Mouse (Mus musculus) ovary, postnatal 36 days (tissue): ENCODE data around the gene Rhod.
A peak's percentile ranks its signal among the peaks of the same experiment; 100 is the strongest.

ENCODE experiments used
- DNase-seq: peaks from one replicate; pipeline ENCODE4 v3.0.0; 2022; ENCODE audit warnings: low spot score, mixed read lengths

The Rhod gene

DNA sequence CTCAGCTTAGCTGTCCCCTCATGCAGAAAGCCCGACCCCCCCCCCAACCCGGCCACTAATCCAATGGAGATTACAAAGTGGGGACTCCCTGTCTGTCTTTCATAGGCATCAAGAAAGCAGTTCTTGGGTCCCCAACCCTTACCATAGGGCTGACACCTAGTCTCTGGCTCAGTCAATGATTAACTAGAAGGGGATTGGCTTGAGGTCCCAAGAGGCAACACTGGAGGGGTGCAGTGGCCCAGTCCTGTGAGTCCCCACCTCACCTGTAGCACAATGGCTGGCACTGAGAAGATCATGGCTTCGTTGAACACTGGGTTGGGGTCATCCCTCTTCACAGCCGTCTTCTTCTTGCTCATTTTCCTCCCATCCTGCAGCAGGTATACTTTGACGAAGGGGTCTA lies 11.4 kb upstream of the Rhod start:
- no peak for DNase-seq

DNA sequence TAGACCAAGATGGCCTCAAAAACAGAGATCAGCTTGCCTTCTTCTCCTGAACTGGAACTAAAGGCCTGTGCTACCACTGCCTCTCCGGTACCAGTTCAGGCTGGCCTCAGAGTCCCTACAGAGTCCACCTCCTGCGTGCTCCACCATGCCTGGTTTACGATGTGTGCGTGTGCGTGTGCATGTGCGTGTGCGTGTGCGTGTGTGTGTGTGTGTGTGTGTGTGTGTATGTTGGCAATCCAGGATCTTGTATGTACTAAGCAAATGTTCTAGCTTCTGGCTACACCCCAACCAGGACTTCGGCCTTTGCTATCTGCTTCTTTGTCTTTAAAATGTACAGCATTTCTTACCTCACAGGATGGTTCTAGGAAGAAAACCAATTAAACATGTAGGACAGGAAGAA lies 10.0 kb upstream of the Rhod start:
- DNase-seq = no peak

DNA sequence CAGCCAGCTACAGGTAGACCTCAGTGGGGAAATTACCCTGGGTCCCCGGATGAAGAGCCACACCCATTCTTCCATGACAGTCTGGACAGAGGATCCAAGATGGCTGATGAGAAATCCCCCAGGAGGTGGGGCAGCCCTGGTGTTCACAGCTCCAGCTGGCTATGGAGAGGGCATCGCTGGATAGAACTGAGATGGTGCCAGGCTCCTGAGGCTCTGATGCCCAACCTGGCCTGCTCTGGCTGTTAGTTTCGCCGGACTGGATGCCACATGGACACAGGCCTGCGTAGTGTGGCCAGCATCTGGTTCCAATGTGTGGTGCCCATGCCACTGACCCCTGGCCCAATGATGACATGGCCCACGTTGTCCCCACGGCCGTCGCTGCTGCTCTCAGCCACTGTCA lies 8.2 kb upstream of the Rhod start:
- no peak for DNase-seq

DNA sequence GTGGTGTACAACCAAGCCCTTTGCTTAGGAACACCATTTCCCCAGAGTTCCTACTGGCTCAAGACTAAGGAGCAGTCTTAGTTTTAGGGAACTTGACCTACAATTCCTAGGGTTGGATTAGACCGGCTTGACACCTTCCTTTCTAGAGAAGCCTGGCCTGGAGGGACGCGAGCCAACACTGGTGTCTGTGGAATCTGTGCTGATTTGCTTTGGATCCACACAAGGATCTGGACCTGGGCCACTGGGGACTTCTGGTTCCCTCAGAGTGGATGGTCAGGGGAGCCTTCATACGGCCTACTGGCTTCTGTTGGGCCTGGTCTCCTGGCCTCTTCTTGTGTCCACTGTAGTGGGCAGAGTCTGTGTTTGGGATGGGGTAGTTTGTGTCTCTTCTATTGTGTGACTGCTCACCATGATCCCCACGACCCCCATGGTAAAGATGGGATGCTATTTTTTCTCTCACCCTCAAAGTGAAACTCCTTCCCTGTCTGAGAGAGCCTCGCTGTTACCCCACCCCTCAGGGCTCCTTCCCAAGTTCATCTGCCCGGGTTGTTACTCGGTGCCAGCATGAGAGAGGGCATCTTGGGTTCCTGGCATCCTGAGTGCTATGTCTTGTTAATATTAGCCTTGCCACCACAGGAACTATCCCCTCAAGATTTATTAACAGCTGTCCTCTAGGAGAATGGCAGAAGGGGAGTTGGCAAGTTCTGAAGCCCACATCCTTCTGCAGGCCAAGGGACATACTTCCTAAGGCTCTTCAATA lies 7.6 kb upstream of the Rhod start:
- DNase-seq = no peak

DNA sequence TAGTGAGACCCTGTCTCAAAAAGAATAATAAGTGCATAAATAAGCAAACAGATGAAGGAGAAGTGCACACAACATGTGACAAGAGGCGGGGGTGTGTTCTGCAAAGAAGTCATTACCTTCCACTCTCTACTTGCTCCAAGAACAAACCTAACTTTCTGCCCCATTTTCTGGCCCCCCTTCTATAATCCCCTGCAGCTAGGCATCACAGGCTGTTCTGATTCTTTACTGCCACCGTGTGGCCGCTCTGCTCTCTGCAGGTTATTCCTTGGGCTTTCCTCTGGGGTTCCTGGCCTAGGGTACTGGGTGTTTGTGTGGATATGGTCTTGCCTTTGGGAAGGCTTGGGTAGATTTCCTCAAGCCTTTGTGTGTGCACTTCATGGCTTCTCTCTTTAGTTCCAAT lies 3.2 kb upstream of the Rhod start:
- DNase-seq = peak; percentile 71

DNA sequence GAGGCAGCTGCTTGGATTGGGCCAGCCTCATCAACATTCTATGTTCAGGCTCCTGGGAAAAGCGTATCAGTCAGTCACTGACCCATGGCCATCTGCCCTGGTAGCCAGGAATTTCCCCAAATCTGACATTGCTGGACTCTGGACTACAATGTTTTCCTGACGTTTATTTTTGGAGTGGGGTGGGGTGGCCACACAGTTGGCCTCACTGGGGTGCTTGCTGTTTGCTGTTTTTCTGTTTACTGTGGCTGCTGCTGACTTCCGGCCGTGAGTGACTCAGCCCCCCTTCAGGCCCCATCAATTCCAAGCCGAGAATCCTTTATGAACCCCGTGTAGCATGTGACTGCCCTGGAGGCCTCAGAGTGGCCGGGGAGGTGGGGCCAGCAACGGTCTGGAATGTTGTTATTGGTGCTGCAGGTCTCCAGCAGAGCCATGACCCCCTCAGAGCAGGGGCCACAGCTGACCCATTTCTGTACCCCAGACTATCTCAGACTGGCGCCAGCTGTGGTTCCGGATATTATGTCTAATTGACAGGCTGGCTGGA lies 2.5 kb upstream of the Rhod start:
- DNase-seq = no peak

DNA sequence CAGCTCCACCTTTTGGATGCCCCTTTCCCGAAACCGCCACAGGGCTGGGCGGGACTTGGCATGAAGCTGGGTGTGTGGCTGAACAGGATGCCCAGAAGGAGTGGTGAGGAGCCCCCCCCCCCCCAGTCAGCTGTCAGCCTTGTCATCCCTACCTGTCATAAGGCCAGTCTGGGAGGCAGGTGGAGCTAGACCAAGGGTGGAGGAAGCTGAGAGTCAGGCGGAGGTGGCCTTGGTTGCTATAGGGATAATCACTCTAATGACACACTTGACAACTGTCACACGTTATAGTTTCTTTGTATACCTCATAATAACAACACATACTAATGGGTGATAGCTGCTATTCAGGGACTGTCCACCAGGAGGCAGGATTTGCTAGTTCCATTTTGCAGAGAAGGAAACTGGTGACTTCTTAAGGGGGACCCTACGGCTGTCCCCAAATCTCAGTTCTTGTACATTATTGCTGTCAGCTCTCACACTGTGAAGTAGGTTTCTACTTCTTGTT lies 1.9 kb upstream of the Rhod start:
- DNase-seq = no peak

DNA sequence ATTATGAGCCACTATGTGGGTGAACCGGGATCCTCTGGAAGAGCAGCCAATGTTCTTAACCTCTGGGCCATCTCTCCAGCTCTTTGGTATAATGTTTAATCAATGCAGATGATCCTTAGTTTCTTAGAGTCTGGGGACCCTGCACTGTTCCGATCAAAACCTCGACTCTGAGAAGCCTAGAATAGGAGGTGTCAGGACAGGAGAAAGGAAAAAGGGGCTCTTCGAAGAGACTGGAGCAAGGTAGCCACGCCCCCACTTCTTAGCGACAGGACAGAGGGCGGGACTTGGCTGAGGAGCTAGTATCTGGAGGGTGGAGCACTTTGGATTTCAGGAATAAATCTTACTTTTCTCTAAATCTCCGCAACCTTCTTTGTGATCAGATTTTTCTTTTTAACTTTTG lies 990 bp upstream of the Rhod start:
- DNase-seq = peak; percentile 39

DNA sequence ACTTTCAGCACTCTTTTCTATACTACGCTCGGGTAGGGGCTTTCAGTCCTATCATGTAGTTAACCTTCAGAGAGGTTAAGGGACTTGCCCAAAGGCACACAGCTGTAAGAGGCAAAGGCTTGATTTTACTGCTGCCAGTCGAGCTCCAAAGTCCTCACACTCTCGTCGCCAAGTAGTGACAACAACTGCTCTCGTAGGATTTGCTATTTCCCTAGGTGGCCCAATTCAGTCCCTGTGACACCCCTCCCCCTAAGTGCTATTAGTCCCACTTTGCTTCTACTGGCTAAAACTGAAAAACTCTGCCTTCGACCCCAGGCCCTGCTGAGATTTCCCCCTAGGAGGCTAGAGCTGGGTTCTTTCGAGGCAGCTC lies 456 bp downstream of the Rhod start:
- no peak for DNase-seq

DNA sequence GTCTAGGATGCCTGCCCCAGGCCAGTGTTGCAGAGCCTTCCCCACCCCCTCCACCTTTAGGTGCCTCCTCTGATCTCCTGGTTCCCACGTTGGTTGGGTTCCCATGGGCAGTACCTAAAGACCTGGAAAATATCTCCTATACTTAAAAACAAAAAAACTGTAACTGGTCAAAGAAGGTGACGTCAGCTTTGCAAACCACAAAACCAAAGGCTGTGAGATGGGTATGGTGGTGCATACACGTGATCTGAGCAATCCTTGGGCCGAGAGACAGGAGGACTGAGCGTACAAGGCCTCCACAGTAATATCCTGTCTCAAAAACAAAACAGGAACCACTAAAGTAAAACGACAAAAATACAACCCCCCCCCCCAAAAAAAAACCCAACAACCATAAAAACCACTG lies 1.3 kb downstream of the Rhod start:
- DNase-seq = no peak

DNA sequence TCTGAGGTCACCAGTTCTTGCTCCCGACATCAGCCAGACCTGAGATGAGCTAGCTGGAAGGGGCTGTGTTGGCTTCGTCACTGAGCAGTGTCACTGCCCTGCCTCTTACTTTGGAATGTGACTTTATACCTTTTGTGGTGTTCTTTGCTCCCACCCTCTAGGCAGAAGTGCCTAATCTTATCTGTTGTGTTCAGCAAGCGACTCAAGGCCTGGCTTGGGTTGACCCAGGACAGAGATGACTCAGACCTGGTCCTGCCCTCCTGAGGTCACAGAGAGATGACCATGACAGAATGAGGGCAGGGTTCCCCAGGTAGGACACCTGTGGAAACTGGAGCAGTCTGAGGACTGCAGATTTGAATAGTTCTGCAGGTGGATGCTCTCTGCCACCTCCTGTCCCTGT lies 3.0 kb downstream of the Rhod start:
- DNase-seq = no peak

DNA sequence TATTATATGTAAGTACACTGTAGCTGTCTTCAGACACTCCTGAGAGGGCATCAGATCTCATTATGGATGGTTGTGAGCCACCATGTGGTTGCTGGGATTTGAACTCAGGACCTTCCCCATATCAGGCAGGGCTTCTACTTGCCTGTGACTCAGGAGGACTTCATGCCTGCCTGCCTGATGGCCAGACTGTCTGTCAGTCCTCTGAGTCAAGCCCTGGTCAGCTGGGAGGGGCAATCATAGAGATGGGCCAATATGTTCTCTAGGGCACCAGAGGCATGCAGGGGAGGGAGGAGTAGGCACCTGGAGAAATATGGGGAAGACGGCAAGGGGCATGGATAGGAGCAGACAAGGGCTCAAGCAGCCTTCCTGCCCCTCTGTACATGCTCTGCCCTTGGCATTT lies 4.2 kb downstream of the Rhod start:
- DNase-seq = no peak

DNA sequence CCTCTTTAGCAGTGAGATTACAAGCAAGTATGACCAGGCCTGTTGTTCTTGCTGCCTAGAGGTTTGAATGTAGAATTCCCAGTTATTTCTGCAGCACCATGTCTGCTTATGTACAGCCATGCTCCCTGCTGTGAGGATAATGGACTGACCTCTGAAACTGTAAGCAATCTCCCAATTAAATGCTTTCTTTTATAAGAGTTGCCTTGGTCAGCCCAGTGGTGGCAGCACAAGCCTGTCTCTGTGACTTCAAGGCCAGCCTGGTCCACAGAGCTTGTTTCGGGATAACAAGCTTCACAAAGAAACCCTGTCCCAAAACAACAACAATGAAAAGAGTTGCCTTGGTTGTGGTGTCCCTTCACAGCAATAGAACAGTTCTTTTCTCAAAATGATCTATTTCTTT lies 5.5 kb downstream of the Rhod start:
- DNase-seq = no peak

DNA sequence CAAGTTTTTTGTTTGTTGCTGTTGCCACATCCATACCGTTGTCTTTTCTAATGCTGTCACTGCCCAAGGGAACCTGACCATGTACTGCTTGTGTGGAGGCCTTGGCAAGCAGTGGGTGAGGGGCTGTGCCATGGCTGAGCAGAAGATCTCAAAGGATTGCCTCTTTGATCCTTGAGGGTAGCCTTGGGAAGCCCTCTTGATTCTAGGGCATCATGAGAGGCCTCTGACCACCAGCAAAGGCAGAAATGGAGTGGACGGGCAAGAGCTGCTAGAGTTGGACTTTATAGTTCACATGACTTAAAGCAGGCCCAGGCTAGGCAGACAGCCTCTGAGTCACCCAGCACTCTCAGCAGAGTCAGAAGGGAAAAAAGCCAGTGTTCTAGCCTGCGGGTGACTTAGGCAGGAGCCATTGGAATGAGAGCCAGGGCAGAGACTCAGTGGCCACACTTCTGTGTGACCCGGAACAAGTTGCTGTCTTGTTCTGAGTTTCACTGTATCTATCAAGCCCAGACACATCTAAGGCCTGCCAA lies 9.1 kb downstream of the Rhod start:
- no peak for DNase-seq

DNA sequence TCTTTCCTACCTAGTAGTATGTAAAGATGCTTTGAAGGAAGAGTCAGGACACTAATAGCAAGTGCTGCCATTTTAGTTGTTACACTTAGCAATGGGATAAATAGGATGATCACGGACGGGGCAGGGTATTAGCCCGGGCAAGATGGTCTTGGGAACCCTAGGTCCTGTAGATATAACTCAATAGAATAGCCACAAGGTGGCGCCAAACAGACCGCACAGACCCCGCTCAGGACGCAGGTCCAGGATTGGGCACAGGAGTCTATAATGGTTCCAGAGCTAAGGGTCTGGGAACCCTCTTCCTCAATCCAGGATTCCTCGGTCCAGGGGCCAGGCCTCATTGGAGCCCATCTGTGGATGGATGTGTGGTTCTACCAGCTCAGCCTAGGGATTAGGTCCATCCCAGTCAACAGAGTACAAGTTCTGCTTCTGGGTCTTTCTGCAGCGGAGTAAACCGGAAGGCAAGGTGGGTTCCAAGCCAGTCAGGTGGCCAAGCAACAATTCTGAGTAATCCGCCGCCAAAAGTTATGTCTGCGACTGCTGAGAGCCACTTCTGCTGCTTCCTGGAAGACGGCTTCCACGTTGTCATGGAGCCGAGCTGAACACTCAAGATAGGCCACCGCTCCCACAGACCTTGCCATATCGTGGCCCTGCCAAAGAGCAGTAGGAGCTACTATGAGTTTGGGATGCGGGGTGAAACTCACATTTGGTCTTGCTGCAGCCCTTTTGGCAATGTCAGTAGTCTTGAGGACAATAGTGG lies 13.4 kb downstream of the Rhod start:
- DNase-seq = no peak

DNA sequence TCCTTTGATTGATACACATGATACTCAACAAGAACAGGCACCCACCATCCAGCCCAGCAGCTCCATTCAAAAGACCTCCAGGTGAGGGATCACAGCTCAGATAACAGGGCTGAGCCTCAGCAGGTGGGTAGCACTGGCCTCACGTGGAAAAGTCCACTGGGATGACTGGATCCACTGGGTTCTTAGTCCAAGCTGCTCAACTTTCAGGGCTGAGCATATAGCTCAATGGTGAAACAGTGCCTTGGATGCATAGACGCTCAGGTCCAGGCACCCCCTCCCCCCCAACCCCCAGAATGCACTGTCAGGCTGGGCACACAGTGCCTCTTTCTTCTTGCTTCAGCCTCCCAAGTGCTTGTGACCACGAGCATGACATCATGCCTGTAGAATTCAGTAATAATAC lies 16.2 kb downstream of the Rhod start:
- DNase-seq = no peak

DNA sequence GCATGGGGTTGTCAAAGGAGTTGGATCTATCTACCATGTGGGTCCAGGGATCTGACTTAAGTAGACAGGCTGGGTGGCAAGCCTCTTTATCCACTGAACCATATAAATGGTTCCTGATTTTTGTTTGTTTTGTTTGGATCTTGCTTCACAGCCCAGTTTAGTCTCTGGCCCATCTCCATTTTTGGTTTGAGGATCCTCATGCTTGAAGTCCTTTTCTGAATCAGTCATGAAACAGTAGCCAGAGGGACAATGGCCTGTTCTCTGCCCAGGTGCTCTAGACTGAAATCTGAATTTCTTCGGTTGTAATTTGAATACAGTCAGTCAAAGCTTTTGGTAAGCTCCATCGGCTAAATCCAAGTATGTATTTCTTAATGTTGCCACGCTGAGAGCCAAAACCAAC lies 16.7 kb downstream of the Rhod start:
- no peak for DNase-seq

DNA sequence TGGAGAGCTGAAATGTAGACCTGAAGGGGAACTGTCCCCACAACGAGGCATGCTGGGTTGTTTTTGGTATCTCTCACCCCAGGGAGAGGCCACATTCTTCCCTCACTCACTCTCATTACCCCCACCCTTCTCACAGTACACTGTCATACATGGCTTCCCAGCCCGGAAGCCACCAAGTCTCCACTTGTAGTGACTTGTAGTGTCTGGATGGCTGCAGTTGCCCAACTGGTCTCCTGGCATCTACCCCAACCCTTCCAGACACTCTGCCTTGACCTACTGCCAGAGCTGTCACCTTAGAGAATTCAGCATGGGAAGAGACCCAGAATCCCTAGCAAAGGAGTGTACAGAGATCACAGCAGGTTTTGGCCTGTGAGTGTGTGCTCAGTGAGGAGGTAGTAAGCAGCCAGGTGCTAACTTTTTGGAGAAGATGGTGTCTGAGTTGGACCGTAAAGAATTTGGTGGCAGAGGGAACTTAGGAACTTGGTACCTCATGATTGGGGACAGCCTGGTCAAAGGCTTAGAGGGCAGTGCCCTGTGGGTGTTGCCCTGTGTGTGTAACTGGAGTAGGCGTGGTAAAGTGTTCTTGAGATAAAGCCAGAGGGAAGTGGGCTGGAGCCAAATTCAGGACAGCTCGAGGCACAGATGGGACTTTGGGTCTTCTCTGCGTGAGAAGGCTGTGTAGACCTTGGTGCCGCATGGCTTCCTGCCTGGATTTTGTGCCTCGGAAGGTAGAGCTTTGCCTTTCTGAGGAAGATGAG lies 18.9 kb downstream of the Rhod start:
- DNase-seq = no peak

DNA sequence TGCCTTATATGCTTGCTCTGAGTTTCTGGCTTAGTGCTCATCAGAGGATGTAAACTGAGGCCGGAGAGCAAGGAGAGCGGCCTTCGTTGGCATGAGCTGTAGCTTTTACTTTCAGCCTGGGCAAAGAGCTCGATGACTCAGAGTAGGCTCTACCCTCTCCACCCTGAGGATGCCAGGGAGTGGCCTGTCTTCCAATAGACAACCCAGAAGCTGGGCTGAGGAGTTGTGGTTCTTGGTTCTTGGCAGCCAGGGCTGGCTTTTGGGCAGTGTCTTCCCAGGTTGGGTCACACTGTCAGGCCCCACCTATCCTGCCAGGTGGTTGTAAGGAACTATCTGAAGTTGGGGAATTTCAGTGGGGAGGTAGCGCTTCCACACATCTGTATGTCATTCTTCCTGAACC lies 19.5 kb downstream of the Rhod start:
- DNase-seq = no peak

DNA sequence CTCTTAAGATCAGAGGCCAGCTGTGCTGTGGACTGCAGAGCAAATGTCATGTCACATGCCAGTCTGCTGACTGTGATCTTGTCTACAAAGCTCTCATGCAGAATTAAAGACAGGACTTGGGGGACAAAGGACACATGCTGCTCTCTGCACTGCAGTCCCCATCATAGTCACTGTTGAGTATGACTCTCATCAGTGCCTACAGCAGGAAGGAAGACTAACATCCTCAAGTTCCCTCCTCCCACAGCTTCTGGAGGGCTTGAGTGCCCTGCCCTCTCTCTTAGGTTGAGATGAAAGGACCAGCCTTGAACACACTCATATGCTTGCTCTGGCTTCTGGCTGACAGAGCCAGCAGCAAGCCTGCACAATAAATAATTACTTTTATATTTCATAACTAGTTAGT lies 21.5 kb downstream of the Rhod start:
- no peak for DNase-seq

DNA sequence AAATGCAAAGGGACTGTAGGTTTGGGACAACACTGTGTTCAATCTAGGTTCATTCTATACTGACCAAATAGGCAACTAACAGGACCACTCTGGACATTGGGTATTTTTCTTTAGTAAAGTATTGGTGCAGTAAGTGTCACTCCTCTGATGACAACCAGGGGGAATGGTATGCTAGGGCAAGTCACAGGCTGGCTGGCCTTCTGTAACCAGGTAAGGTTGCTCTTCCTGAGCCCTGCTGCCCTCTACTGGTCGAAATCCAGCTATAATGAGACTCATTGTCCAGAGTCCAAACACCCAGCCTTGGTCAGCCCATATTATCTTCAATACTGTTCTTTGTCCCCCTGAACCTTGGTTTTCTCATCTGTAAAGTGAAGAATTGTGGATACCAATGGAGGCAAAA lies 22.0 kb downstream of the Rhod start:
- peak; percentile 54 for DNase-seq

DNA sequence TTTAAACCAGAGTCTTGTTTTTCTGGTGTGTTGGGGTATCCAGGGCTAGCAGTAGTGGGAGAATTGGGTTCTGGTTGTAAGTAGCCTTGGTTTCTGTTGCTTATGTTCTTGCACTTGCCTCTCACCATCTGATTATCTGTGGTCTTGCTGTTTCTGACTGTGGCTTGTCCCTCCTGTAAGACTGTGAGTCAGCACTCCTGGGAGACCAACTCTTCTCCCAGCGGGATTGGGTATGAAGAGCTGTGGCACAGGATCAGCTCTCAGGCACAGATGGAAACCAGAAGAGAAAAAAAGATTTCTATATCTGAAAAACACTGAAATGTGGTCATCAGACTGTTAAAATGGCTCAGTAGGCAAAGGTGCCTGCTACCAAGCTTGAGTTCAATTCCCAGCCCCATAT lies 24.6 kb downstream of the Rhod start:
- no peak for DNase-seq

DNA sequence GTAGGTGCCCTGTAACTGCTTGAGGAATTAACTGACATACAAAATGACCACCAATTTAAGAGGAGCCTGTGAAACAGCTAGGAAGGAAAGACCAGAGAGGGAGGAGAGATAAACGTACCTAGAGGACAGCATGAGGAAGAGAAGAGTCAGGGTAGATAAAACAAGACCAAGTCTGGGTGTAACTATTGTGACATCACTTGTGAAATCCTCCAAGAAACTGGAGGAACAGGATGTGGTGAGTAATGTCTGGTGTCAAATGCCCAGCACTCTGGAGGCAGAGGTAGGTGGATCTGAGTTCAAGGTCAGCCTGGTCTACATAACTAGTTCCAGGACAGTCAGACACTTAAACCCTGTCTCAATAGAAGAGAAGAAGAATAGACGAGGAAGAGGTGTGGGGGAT lies 30.2 kb downstream of the Rhod start:
- DNase-seq = no peak
